Mouse (Mus musculus): ENCODE measurements around the gene Mak. TPM values are rescaled to one million over a fixed set of nuclear protein-coding genes. Genes with fewer than 3 reads are reported as not detected.

The Mak gene
- polyA plus RNA-seq, 1 experiment: not detected

DNA sequence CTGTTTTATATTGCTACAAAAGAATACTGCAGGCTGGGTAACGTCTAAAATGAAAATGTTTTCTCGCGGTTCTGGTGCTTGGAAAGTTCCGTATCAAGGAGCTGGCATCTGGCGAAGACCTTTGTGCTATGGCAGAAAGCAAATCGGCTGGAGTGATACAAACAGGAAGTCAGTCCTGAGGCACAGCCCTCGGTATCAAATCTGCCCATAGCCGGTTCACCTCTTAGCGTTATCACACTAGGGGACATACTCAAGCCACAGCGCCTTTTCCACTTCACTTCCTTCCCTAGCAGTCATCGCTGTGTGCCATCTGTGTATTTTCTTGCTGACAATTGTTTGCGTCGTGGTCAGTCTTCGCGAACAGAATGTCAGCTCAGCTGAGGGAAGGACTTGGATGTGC lies 18.8 kb upstream of the Mak start:
- TF ChIP-seq MYOD1 (IDR thresholded peaks at IDR 0.05; ENCODE audit: control insufficient read depth, insufficient read length, low read depth): no peak
- no peak for TF ChIP-seq CEBPB (IDR thresholded peaks at IDR 0.05; ENCODE audit: low read depth)
- no peak for TF ChIP-seq FOSL1 (IDR thresholded peaks at IDR 0.05; ENCODE audit: insufficient read depth, low read length, poor library complexity, severe bottlenecking)
- no peak for TF ChIP-seq MYOG (IDR thresholded peaks at IDR 0.05; ENCODE audit: control insufficient read depth, extremely low read depth, insufficient read length)
- no peak for TF ChIP-seq MAX (IDR thresholded peaks at IDR 0.05)
- TF ChIP-seq CTCF (IDR thresholded peaks at IDR 0.05; ENCODE audit: control insufficient read depth, insufficient read depth, insufficient read length): no peak
- no peak for TF ChIP-seq USF1 (IDR thresholded peaks at IDR 0.05; ENCODE audit: low read depth)
- Histone ChIP-seq H3K27me3 (ENCODE audit: control insufficient read depth, insufficient read depth, insufficient read length) (peaks cover 19% of the 10 kb centered on the region), H3K36me3 (ENCODE audit: control insufficient read depth, insufficient read depth) (no peaks in the 10 kb centered on the region)

GRCm38 (mm10) chr13:41097324-41098058 lies 18.0 kb upstream of the Mak start:
- H3K27me3 ChIP-seq (ENCODE audit: control insufficient read depth, insufficient read depth, insufficient read length): peaks cover 24% of the 10 kb centered on the region
- no peak overlapping the region for H3K4me3 ChIP-seq (ENCODE audit: insufficient read depth, poor library complexity, severe bottlenecking)
- H3ac ChIP-seq (ENCODE audit: control insufficient read depth, insufficient read length, low read depth): no peak overlapping the region
- TF ChIP-seq MYOG (IDR thresholded peaks at IDR 0.05; ENCODE audit: control insufficient read depth, extremely low read depth, insufficient read length) (no peak), FOSL1 (IDR thresholded peaks at IDR 0.05; ENCODE audit: insufficient read depth, low read length, poor library complexity, severe bottlenecking) (no peak), CEBPB (IDR thresholded peaks at IDR 0.05; ENCODE audit: low read depth) (no peak), MAX (IDR thresholded peaks at IDR 0.05) (no peak)
- no peaks in the 10 kb centered on the region for H3K36me3 ChIP-seq (ENCODE audit: control insufficient read depth, insufficient read depth)
- no peaks in the 10 kb centered on the region for H3K79me2 ChIP-seq (ENCODE audit: control insufficient read depth, insufficient read depth)
- no peaks in the 10 kb centered on the region for H3K79me3 ChIP-seq (ENCODE audit: low read depth)

More for the DNA sequence above, 18.8 kb upstream of the Mak start:
- no peaks in the 10 kb centered on the region for H3K79me3 ChIP-seq (ENCODE audit: low read depth)
- H3K79me2 ChIP-seq (ENCODE audit: control insufficient read depth, insufficient read depth): no peaks in the 10 kb centered on the region
- H3K4me3 ChIP-seq (ENCODE audit: insufficient read depth, poor library complexity, severe bottlenecking): no peak overlapping the region
- H3ac ChIP-seq (ENCODE audit: control insufficient read depth, insufficient read length, low read depth): no peak overlapping the region

- TF ChIP-seq CEBPB (IDR thresholded peaks at IDR 0.05; ENCODE audit: low read depth): no peak
- no peak for TF ChIP-seq USF1 (IDR thresholded peaks at IDR 0.05; ENCODE audit: low read depth)
- no peak for TF ChIP-seq MAX (IDR thresholded peaks at IDR 0.05)
- TF ChIP-seq FOSL1 (IDR thresholded peaks at IDR 0.05; ENCODE audit: insufficient read depth, low read length, poor library complexity, severe bottlenecking): no peak
- TF ChIP-seq CTCF (IDR thresholded peaks at IDR 0.05; ENCODE audit: control insufficient read depth, insufficient read depth, insufficient read length): no peak
- TF ChIP-seq MYOD1 (IDR thresholded peaks at IDR 0.05; ENCODE audit: control insufficient read depth, insufficient read length, low read depth): no peak
- TF ChIP-seq MYOG (IDR thresholded peaks at IDR 0.05; ENCODE audit: control insufficient read depth, extremely low read depth, insufficient read length): no peak
- H3K4me3 ChIP-seq (ENCODE audit: insufficient read depth, poor library complexity, severe bottlenecking): no peak overlapping the region
- H3K36me3 ChIP-seq (ENCODE audit: control insufficient read depth, insufficient read depth): no peaks in the 10 kb centered on the region
- peaks cover 37% of the 10 kb centered on the region for H3K27me3 ChIP-seq (ENCODE audit: control insufficient read depth, insufficient read depth, insufficient read length)
- H3K79me3 ChIP-seq (ENCODE audit: low read depth): no peaks in the 10 kb centered on the region
- no peaks in the 10 kb centered on the region for H3K79me2 ChIP-seq (ENCODE audit: control insufficient read depth, insufficient read depth)
- H3ac ChIP-seq (ENCODE audit: control insufficient read depth, insufficient read length, low read depth): no peak overlapping the region
Observed at GRCm38 (mm10) chr13:41094160-41094559, 14.7 kb upstream of the Mak start.

DNA sequence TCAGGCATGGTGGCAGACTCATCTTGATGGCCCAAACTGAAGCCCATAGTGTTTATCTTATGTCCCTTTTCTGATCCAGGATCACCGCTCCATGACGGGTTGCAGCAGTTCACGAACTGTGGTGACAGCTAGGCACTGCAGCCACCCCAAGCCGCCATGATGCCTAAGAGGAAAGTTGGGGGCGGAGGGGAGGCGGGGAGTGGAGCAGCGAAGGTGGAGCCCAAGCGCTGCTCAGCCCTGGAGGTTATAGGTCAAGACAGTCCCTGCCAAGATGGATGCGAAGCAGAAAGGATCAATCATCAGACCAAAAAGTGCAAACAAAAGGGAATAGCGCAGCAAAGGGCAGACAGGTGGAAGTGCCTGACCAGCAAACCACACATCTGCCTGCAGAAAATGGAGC lies 11.8 kb upstream of the Mak start:
- Histone ChIP-seq H3K79me3 (ENCODE audit: low read depth) (no peaks in the 10 kb centered on the region), H3K79me2 (ENCODE audit: control insufficient read depth, insufficient read depth) (no peaks in the 10 kb centered on the region), H3K36me3 (ENCODE audit: control insufficient read depth, insufficient read depth) (no peaks in the 10 kb centered on the region), H3K4me3 (ENCODE audit: insufficient read depth, poor library complexity, severe bottlenecking) (no peak overlapping the region), H3K27me3 (ENCODE audit: control insufficient read depth, insufficient read depth, insufficient read length) (peaks cover 26% of the 10 kb centered on the region), H3ac (ENCODE audit: control insufficient read depth, insufficient read length, low read depth) (no peak overlapping the region)
- TF ChIP-seq USF1 (IDR thresholded peaks at IDR 0.05; ENCODE audit: low read depth) (no peak), FOSL1 (IDR thresholded peaks at IDR 0.05; ENCODE audit: insufficient read depth, low read length, poor library complexity, severe bottlenecking) (no peak), CTCF (IDR thresholded peaks at IDR 0.05; ENCODE audit: control insufficient read depth, insufficient read depth, insufficient read length) (no peak), MYOG (IDR thresholded peaks at IDR 0.05; ENCODE audit: control insufficient read depth, extremely low read depth, insufficient read length) (no peak), CEBPB (IDR thresholded peaks at IDR 0.05; ENCODE audit: low read depth) (no peak), MYOD1 (IDR thresholded peaks at IDR 0.05; ENCODE audit: control insufficient read depth, insufficient read length, low read depth) (no peak), MAX (IDR thresholded peaks at IDR 0.05) (no peak)

GRCm38 (mm10) chr13:41088746-41089145 lies 9.2 kb upstream of the Mak start:
- Histone ChIP-seq H3K36me3 (ENCODE audit: control insufficient read depth, insufficient read depth) (no peaks in the 10 kb centered on the region), H3K79me2 (ENCODE audit: control insufficient read depth, insufficient read depth) (no peaks in the 10 kb centered on the region), H3K27me3 (ENCODE audit: control insufficient read depth, insufficient read depth, insufficient read length) (peaks cover 26% of the 10 kb centered on the region), H3K79me3 (ENCODE audit: low read depth) (no peaks in the 10 kb centered on the region), H3K4me3 (ENCODE audit: insufficient read depth, poor library complexity, severe bottlenecking) (no peak overlapping the region), H3ac (ENCODE audit: control insufficient read depth, insufficient read length, low read depth) (no peak overlapping the region)
- TF ChIP-seq USF1 (IDR thresholded peaks at IDR 0.05; ENCODE audit: low read depth): no peak
- no peak for TF ChIP-seq MYOD1 (IDR thresholded peaks at IDR 0.05; ENCODE audit: control insufficient read depth, insufficient read length, low read depth)
- no peak for TF ChIP-seq CTCF (IDR thresholded peaks at IDR 0.05; ENCODE audit: control insufficient read depth, insufficient read depth, insufficient read length)

GRCm38 (mm10) chr13:41085140-41085539 lies 5.6 kb upstream of the Mak start:
- Histone ChIP-seq H3K4me3 (ENCODE audit: insufficient read depth, poor library complexity, severe bottlenecking) (no peak overlapping the region), H3K27me3 (ENCODE audit: control insufficient read depth, insufficient read depth, insufficient read length) (peaks cover 4% of the 10 kb centered on the region), H3K36me3 (ENCODE audit: control insufficient read depth, insufficient read depth) (no peaks in the 10 kb centered on the region), H3ac (ENCODE audit: control insufficient read depth, insufficient read length, low read depth) (no peak overlapping the region), H3K79me3 (ENCODE audit: low read depth) (no peaks in the 10 kb centered on the region), H3K79me2 (ENCODE audit: control insufficient read depth, insufficient read depth) (no peaks in the 10 kb centered on the region)
- TF ChIP-seq CTCF (IDR thresholded peaks at IDR 0.05; ENCODE audit: control insufficient read depth, insufficient read depth, insufficient read length) (no peak), MYOD1 (IDR thresholded peaks at IDR 0.05; ENCODE audit: control insufficient read depth, insufficient read length, low read depth) (no peak), USF1 (IDR thresholded peaks at IDR 0.05; ENCODE audit: low read depth) (no peak), MAX (IDR thresholded peaks at IDR 0.05) (no peak)
